In the genomic region with DNA sequence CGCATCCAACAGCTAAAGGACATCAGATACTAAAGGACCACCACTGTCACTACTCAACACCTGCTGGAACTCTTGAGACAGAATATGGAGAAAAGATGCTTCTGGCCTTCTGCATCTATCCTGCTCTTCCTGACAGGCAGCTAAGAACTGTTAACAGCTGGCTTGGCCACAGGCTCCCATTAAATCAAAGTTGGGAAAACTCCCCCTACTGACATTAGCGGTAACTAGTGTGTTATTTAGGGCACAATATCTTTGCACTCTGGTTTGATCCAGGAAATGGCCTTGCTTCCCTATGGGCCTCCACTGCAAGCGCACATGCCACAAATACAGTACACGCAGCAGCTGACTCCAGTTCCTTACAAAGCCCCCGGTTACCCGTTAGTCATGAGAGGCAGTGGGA, we compare ENCODE assay signal across 17 mouse cellular contexts.
DNase-seq lines count a peak whose midpoint lies in the region; ATAC-seq and TF ChIP-seq lines count a peak whose summit lies in the region.
"Had no signal": no experiment of that assay in that cellular context is flagged by ENCODE, and none has a peak within 500 bp of the region (broad histone marks: within the 10 kb centered on the region; RNA-seq: fewer than 3 reads in every experiment).

No protein-coding gene starts in this region.

- no peaks in the 10 kb centered on the region for H3K9me3 ChIP-seq in midbrain, postnatal 0 days (ENCODE audit: low read length)
- H3K9me3 ChIP-seq in midbrain, embryonic 10.5 days (replicated peaks) = no peaks in the 10 kb centered on the region
- H3K9me3 ChIP-seq: heart, embryonic 10.5 days; limb, embryonic 12.5 days had no signal

- H3K36me3 ChIP-seq in midbrain, postnatal 0 days (ENCODE audit: insufficient read depth, low read length) = no peaks in the 10 kb centered on the region
- H3K36me3 ChIP-seq in midbrain, embryonic 10.5 days = no peaks in the 10 kb centered on the region
- H3K36me3 ChIP-seq: G1E; heart, embryonic 10.5 days; limb, embryonic 12.5 days had no signal

- no peak overlapping the region for H3K27ac ChIP-seq in midbrain, postnatal 0 days (ENCODE audit: low read depth, low read length)
- H3K27ac ChIP-seq in midbrain, embryonic 10.5 days (replicated peaks) = no peak overlapping the region
- H3K27ac ChIP-seq: heart, embryonic 10.5 days; hindbrain, embryonic 14.5 days; limb, embryonic 12.5 days had no signal

- intact Hi-C loops in heart, postnatal 10 days (cut with DNase I) = no loop called here
- intact Hi-C loops in gastrocnemius, postnatal 36 days (cut with DNase I) = no loop called here

- peak; percentile 28 for TF ChIP-seq CTCF in midbrain, postnatal 0 days (IDR thresholded peaks at IDR 0.05)

- H3K4me1 ChIP-seq in midbrain, postnatal 0 days (ENCODE audit: insufficient read depth, low read length) = no peaks in the 10 kb centered on the region
- peaks cover 28% of the 10 kb centered on the region for H3K4me1 ChIP-seq in midbrain, embryonic 10.5 days
- H3K4me1 ChIP-seq: megakaryocyte, embryonic 14.5 days had no signal

- no peak overlapping the region for H3K4me3 ChIP-seq in midbrain, postnatal 0 days (ENCODE audit: low read depth, low read length)
- no peak overlapping the region for H3K4me3 ChIP-seq in midbrain, embryonic 10.5 days
- H3K4me3 ChIP-seq: heart, embryonic 10.5 days; limb, embryonic 12.5 days; megakaryocyte, embryonic 14.5 days had no signal

- H3K27me3 ChIP-seq in midbrain, postnatal 0 days (ENCODE audit: insufficient read depth, low read length) = no peaks in the 10 kb centered on the region
- H3K27me3 ChIP-seq in midbrain, embryonic 10.5 days (ENCODE audit: low read depth, poor library complexity, severe bottlenecking) = 0 out of 2 replicates have a peak, but pooled peaks cover under 1% of the 10 kb centered on the region
- H3K27me3 ChIP-seq: limb, embryonic 12.5 days; megakaryocyte, embryonic 14.5 days had no signal

- ATAC-seq in midbrain, postnatal 0 days (ENCODE audit: low FRiP score) = no peak
- ATAC-seq in hematopoietic stem cell, adult 5-6 weeks (replicated peaks in 1 of 2; ENCODE audit: insufficient read depth in 1 of 2, low FRiP score in 2 of 2, low TSS enrichment in 1 of 2, low read depth in 1 of 2, poor library complexity in 2 of 2, severe bottlenecking in 2 of 2) = peak; percentile 29 to 49; a peak in 2 of 4 replicates

- WGBS in midbrain, postnatal 0 days = 66% methylated on average over 6 of the region's 6 CpGs
- 91% methylated on average over 6 of the region's 6 CpGs for WGBS in midbrain, embryonic 10.5 days

- DNase-seq in heart, postnatal 10 days = peak; percentile 41
- no peak for DNase-seq in heart, adult 8-10 months (ENCODE audit: low spot score)
- DNase-seq in midbrain, postnatal 0 days (ENCODE audit: low spot score) = no peak
- no peak for DNase-seq in midbrain, embryonic 10.5 days (ENCODE audit: low spot score)
- DNase-seq in thymus, adult 18-20 months = no peak
- DNase-seq in gastrocnemius, postnatal 36 days = no peak
- no peak for DNase-seq in thymus, postnatal 0 days (ENCODE audit: low spot score)
- DNase-seq: adrenal gland, postnatal 14 days; kidney, postnatal 25 days; layer of hippocampus, postnatal 36 days; right cerebral cortex, postnatal 14 days had no signal

- no peak overlapping the region for H3K9ac ChIP-seq in midbrain, postnatal 0 days (replicated peaks; ENCODE audit: low read length, poor library complexity, severe bottlenecking)
- H3K9ac ChIP-seq: hindbrain, embryonic 14.5 days; limb, embryonic 12.5 days had no signal

- H3K4me2 ChIP-seq in midbrain, postnatal 0 days (ENCODE audit: low read depth, low read length, poor library complexity, severe bottlenecking) = no peak overlapping the region
- H3K4me2 ChIP-seq: hindbrain, embryonic 14.5 days; limb, embryonic 12.5 days had no signal

Comparison
In these comparisons a context has a peak if more than half of its experiments do, and no peak if none do; other contexts are left out.
1. DNase-seq: peak in heart, postnatal 10 days (2 of 2); none in heart, adult 8-10 months (single experiment), midbrain, postnatal 0 days (single experiment), midbrain, embryonic 10.5 days (single experiment), thymus, adult 18-20 months (0 of 2), gastrocnemius, postnatal 36 days (0 of 2) and thymus, postnatal 0 days (single experiment).